Mouse (Mus musculus) lung, postnatal 0 days (tissue): ENCODE results near the gene Olfr615.

ENCODE experiments used
- CTCF ChIP-seq: IDR thresholded peaks from 2 replicates; pipeline ENCODE4 v1.5.1; 2016; ENCODE audit warnings: antibody characterized with exemption, mild to moderate bottlenecking
- EP300 ChIP-seq: IDR thresholded peaks from 2 replicates; pipeline ENCODE4 v1.6.1; 2016; ENCODE audit warnings: antibody characterized with exemption, mild to moderate bottlenecking, control low read depth

DNA sequence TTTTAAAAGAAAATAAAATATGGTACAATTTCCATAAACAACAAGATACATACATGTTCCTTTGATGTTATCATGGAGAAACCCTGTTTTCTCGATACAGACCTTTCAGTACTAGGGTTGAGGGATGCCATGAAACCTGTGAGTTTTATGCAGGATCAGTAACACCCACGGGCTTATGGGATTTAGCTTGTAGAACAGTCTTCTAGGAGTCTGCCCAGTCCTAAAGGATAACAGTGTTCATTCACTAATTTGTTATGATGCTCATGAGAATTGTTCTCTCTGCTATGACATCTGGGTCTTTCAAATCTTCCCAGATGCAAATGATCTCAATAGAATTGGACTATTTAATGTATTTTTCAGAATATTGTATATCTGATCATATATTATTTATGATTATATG lies 56.6 kb downstream of the Olfr615 start, which contains the start of gene Olfr620:
- TF ChIP-seq CTCF (no peak), EP300 (no peak)
